15 mouse cellular contexts compared by ENCODE assay signal in genomic region chr4:133070388-133070787, GRCm38 (mm10). TPM values are rescaled to one million over a fixed set of nuclear protein-coding genes. Genes with fewer than 3 reads are reported as not detected.
DNase-seq lines count a peak whose midpoint lies in the region; ATAC-seq lines count a peak whose summit lies in the region.
"Had no signal": no experiment of that assay in that cellular context is flagged by ENCODE, and none has a peak within 500 bp of the region (broad histone marks: within the 10 kb centered on the region; RNA-seq: fewer than 3 reads in every experiment).

No protein-coding gene starts in this region.

- peak overlapping the region; percentile 53 for H3K27ac ChIP-seq in heart, embryonic 13.5 days (replicated peaks)
- H3K27ac ChIP-seq in midbrain, embryonic 13.5 days: 0 out of 2 replicates have a peak overlapping the region, but pooled peaks have one; percentile 30
- H3K27ac ChIP-seq in midbrain, embryonic 16.5 days (ENCODE audit: low read length): no peak overlapping the region
- 0 out of 2 replicates have a peak overlapping the region, but pooled peaks have one; percentile 36 for H3K27ac ChIP-seq in embryonic facial prominence, embryonic 10.5 days (replicated peaks)
- H3K27ac ChIP-seq in stomach, embryonic 15.5 days: peak overlapping the region; percentile 35; the same call in 1 of the 2 replicates
- H3K27ac ChIP-seq in forebrain, embryonic 15.5 days (replicated peaks): no peak overlapping the region
- H3K27ac ChIP-seq: embryonic facial prominence, embryonic 12.5 days; limb, embryonic 12.5 days had no signal

- H3K36me3 ChIP-seq in heart, embryonic 13.5 days: peaks cover 94% of the 10 kb centered on the region
- peaks cover 51% of the 10 kb centered on the region for H3K36me3 ChIP-seq in midbrain, embryonic 13.5 days
- peaks cover 10% of the 10 kb centered on the region; the same call in 1 of the 2 replicates for H3K36me3 ChIP-seq in midbrain, embryonic 16.5 days (ENCODE audit: control insufficient read depth, insufficient read depth, low read length)
- peaks cover 98% of the 10 kb centered on the region for H3K36me3 ChIP-seq in embryonic facial prominence, embryonic 10.5 days (replicated peaks)
- peaks cover 26% of the 10 kb centered on the region for H3K36me3 ChIP-seq in stomach, embryonic 15.5 days
- H3K36me3 ChIP-seq in forebrain, embryonic 15.5 days: peaks cover 23% of the 10 kb centered on the region

- no peak overlapping the region for H3K4me2 ChIP-seq in heart, embryonic 13.5 days
- H3K4me2 ChIP-seq in midbrain, embryonic 13.5 days (replicated peaks): no peak overlapping the region
- H3K4me2 ChIP-seq in midbrain, embryonic 16.5 days (ENCODE audit: low read length): no peak overlapping the region
- H3K4me2 ChIP-seq in stomach, embryonic 15.5 days: no peak overlapping the region
- no peak overlapping the region for H3K4me2 ChIP-seq in forebrain, embryonic 15.5 days (replicated peaks)
- H3K4me2 ChIP-seq: embryonic facial prominence, embryonic 12.5 days; limb, embryonic 12.5 days; lung, embryonic 14.5 days; neural tube, embryonic 13.5 days had no signal

- peaks cover 81% of the 10 kb centered on the region for H3K4me1 ChIP-seq in heart, embryonic 13.5 days
- H3K4me1 ChIP-seq in midbrain, embryonic 13.5 days (replicated peaks): peaks cover 57% of the 10 kb centered on the region
- peaks cover 34% of the 10 kb centered on the region for H3K4me1 ChIP-seq in midbrain, embryonic 16.5 days (ENCODE audit: control insufficient read depth, insufficient read depth, low read length)
- H3K4me1 ChIP-seq in embryonic facial prominence, embryonic 10.5 days: peaks cover 64% of the 10 kb centered on the region
- H3K4me1 ChIP-seq in stomach, embryonic 15.5 days: peaks cover 15% of the 10 kb centered on the region
- peaks cover 57% of the 10 kb centered on the region for H3K4me1 ChIP-seq in forebrain, embryonic 15.5 days

- ATAC-seq in heart, embryonic 13.5 days (ENCODE audit: extremely low read depth, insufficient number of reproducible peaks, low FRiP score, low TSS enrichment): no peak
- no peak for ATAC-seq in midbrain, embryonic 13.5 days
- ATAC-seq in midbrain, embryonic 16.5 days: no peak
- no peak for ATAC-seq in stomach, embryonic 15.5 days (ENCODE audit: insufficient read depth, low FRiP score, low read depth)
- no peak for ATAC-seq in forebrain, embryonic 15.5 days (replicated peaks)

- H3K27me3 ChIP-seq in heart, embryonic 13.5 days (replicated peaks): no peaks in the 10 kb centered on the region
- no peaks in the 10 kb centered on the region for H3K27me3 ChIP-seq in midbrain, embryonic 13.5 days
- no peaks in the 10 kb centered on the region for H3K27me3 ChIP-seq in midbrain, embryonic 16.5 days (ENCODE audit: control insufficient read depth, insufficient read depth, low read depth, low read length)
- H3K27me3 ChIP-seq in embryonic facial prominence, embryonic 10.5 days (replicated peaks; ENCODE audit: low read depth, poor library complexity, severe bottlenecking): no peaks in the 10 kb centered on the region
- no peaks in the 10 kb centered on the region for H3K27me3 ChIP-seq in stomach, embryonic 15.5 days (replicated peaks)
- no peaks in the 10 kb centered on the region for H3K27me3 ChIP-seq in forebrain, embryonic 15.5 days
- H3K27me3 ChIP-seq: embryonic facial prominence, embryonic 12.5 days; limb, embryonic 12.5 days; neural tube, embryonic 13.5 days had no signal

- peak overlapping the region; percentile 41 for H3K9ac ChIP-seq in heart, embryonic 13.5 days
- no peak overlapping the region for H3K9ac ChIP-seq in midbrain, embryonic 13.5 days (replicated peaks)
- H3K9ac ChIP-seq in midbrain, embryonic 16.5 days (ENCODE audit: low read depth, low read length): no peak overlapping the region
- no peak overlapping the region for H3K9ac ChIP-seq in stomach, embryonic 15.5 days
- no peak overlapping the region for H3K9ac ChIP-seq in forebrain, embryonic 15.5 days (replicated peaks)
- H3K9ac ChIP-seq: embryonic facial prominence, embryonic 12.5 days; limb, embryonic 12.5 days; lung, embryonic 14.5 days; neural tube, embryonic 13.5 days had no signal

- 59% methylated on average over 3 of the region's 3 CpGs for WGBS in heart, embryonic 13.5 days
- 72% methylated on average over 3 of the region's 3 CpGs for WGBS in midbrain, embryonic 13.5 days
- WGBS in midbrain, embryonic 16.5 days: 78% methylated on average over 3 of the region's 3 CpGs
- WGBS in embryonic facial prominence, embryonic 10.5 days: 75% methylated on average over 3 of the region's 3 CpGs
- whole genome bisulfite sequencing in stomach, embryonic 15.5 days: 71% methylated on average over 3 of the region's 3 CpGs
- 82% methylated on average over 3 of the region's 3 CpGs for WGBS in forebrain, embryonic 15.5 days

- no peaks in the 10 kb centered on the region for H3K9me3 ChIP-seq in heart, embryonic 13.5 days
- H3K9me3 ChIP-seq in midbrain, embryonic 13.5 days: no peaks in the 10 kb centered on the region
- H3K9me3 ChIP-seq in midbrain, embryonic 16.5 days (replicated peaks; ENCODE audit: control insufficient read depth, low read length, poor library complexity, severe bottlenecking): no peaks in the 10 kb centered on the region
- no peaks in the 10 kb centered on the region for H3K9me3 ChIP-seq in embryonic facial prominence, embryonic 10.5 days
- H3K9me3 ChIP-seq in stomach, embryonic 15.5 days: no peaks in the 10 kb centered on the region
- H3K9me3 ChIP-seq in forebrain, embryonic 15.5 days: no peaks in the 10 kb centered on the region
- H3K9me3 ChIP-seq: embryonic facial prominence, embryonic 12.5 days; limb, embryonic 12.5 days; neural tube, embryonic 13.5 days had no signal

- DNase-seq in heart, adult 11 months: no peak
- no peak for DNase-seq in embryonic facial prominence, embryonic 10.5 days (ENCODE audit: low spot score)
- DNase-seq in frontal cortex, postnatal 10 days (ENCODE audit: low spot score in 2 of 2): no peak
- DNase-seq: cerebellum, adult 9-10 months; kidney, adult 11 months; lung, embryonic 14.5 days; right cerebral cortex, postnatal 14 days had no signal

- H3K4me3 ChIP-seq in heart, embryonic 13.5 days: no peak overlapping the region
- H3K4me3 ChIP-seq in midbrain, embryonic 13.5 days (replicated peaks): no peak overlapping the region
- no peak overlapping the region for H3K4me3 ChIP-seq in midbrain, embryonic 16.5 days (ENCODE audit: low read depth, low read length)
- H3K4me3 ChIP-seq in embryonic facial prominence, embryonic 10.5 days: no peak overlapping the region
- no peak overlapping the region for H3K4me3 ChIP-seq in stomach, embryonic 15.5 days (replicated peaks)
- H3K4me3 ChIP-seq in forebrain, embryonic 15.5 days: no peak overlapping the region
- H3K4me3 ChIP-seq: embryonic facial prominence, embryonic 12.5 days; limb, embryonic 12.5 days; neural tube, embryonic 13.5 days had no signal

RNA-seq across cellular contexts. Expression of gene Ahdc1, which starts 59.3 kb away (rescaled TPM):
- polyA plus RNA-seq in heart, embryonic 13.5 days (2015; fragmentation: Nextera tagmentation; extraction: Ambion mirVana): 6.5 and 6.9 TPM in 2 replicates
- polyA plus RNA-seq in midbrain, embryonic 13.5 days (2015; fragmentation: Nextera tagmentation; extraction: Ambion mirVana): 10.4 and 12.6 TPM in 2 replicates
- 11.2 and 12.5 TPM in 2 replicates for polyA plus RNA-seq in midbrain, embryonic 16.5 days (2015; fragmentation: Nextera tagmentation; extraction: Ambion mirVana)
- 11.5 and 11.6 TPM in 2 replicates for polyA plus RNA-seq in embryonic facial prominence, embryonic 10.5 days (2016; fragmentation: Nextera tagmentation; extraction: Ambion mirVana)
- polyA plus RNA-seq in stomach, embryonic 15.5 days (2015; fragmentation: Nextera tagmentation; extraction: Ambion mirVana): 8.2 and 9.3 TPM in 2 replicates
- 14.2 and 17.0 TPM in 2 replicates for polyA plus RNA-seq in forebrain, embryonic 15.5 days (2015; fragmentation: Nextera tagmentation; extraction: Ambion mirVana)

RNA-seq across cellular contexts. Expression of gene Wasf2, which starts 59.9 kb away (rescaled TPM):
- polyA plus RNA-seq in heart, embryonic 13.5 days (2015; fragmentation: Nextera tagmentation; extraction: Ambion mirVana): 64.6 and 72.7 TPM in 2 replicates
- 28.8 and 34.2 TPM in 2 replicates for polyA plus RNA-seq in midbrain, embryonic 13.5 days (2015; fragmentation: Nextera tagmentation; extraction: Ambion mirVana)
- polyA plus RNA-seq in midbrain, embryonic 16.5 days (2015; fragmentation: Nextera tagmentation; extraction: Ambion mirVana): 20.1 and 27.1 TPM in 2 replicates
- 66.7 and 73.0 TPM in 2 replicates for polyA plus RNA-seq in embryonic facial prominence, embryonic 10.5 days (2016; fragmentation: Nextera tagmentation; extraction: Ambion mirVana)
- 109 TPM in 2 replicates for polyA plus RNA-seq in stomach, embryonic 15.5 days (2015; fragmentation: Nextera tagmentation; extraction: Ambion mirVana)
- 31.8 and 33.6 TPM in 2 replicates for polyA plus RNA-seq in forebrain, embryonic 15.5 days (2015; fragmentation: Nextera tagmentation; extraction: Ambion mirVana)

Comparison
In these comparisons a context has a peak if more than half of its experiments do, and no peak if none do; other contexts are left out.
1. H3K27ac ChIP-seq: peak in heart, embryonic 13.5 days (single experiment), midbrain, embryonic 13.5 days (single experiment), embryonic facial prominence, embryonic 10.5 days (single experiment) and stomach, embryonic 15.5 days (single experiment); none in midbrain, embryonic 16.5 days (single experiment) and forebrain, embryonic 15.5 days (single experiment).